Mouse (Mus musculus): ENCODE data around the gene Nmral1. TPM values are rescaled to one million over a fixed set of nuclear protein-coding genes. Genes with fewer than 3 reads are reported as not detected.

Gene Nmral1
- 9.6 TPM for polyA plus RNA-seq (2017; shearing (Covaris generic))

GRCm38 (mm10) chr16:4718753-4719518 is at the start of gene Nmral1:
Gene Nmral1 (minus strand): TSS chr16:4719356.

GRCm38 (mm10) chr16:4725780-4726527 is 6.8 kb upstream of the Nmral1 start, which contains the start of gene Hmox2:
Gene Hmox2 (plus strand): TSS chr16:4726361.

GRCm38 (mm10) chr16:4679121-4680018 is 39.8 kb downstream of the Nmral1 start, which contains the start of gene Coro7:
Gene Coro7 (minus strand): TSS chr16:4679777.

Other genes starting within 250 kb of the Nmral1 start
- 0.89 TPM for gene Srl, start 177.5 kb downstream of the Nmral1 start, polyA plus RNA-seq (2017; shearing (Covaris generic))
- 2.3 TPM for gene Tfap4, start 159.5 kb downstream of the Nmral1 start, polyA plus RNA-seq (2017; shearing (Covaris generic))
- gene Glis2, start 124.6 kb downstream of the Nmral1 start, polyA plus RNA-seq (2017; shearing (Covaris generic)), result 0.50 TPM
- gene Pam16, start 94.4 kb downstream of the Nmral1 start, polyA plus RNA-seq (2017; shearing (Covaris generic)), result 17.0 TPM
- gene Vasn, start 79.4 kb downstream of the Nmral1 start, polyA plus RNA-seq (2017; shearing (Covaris generic)), result 0.96 TPM
- gene Dnaja3, start 79.4 kb downstream of the Nmral1 start, polyA plus RNA-seq (2017; shearing (Covaris generic)), result 68.3 TPM
- gene Coro7, start 39.6 kb downstream of the Nmral1 start, polyA plus RNA-seq (2017; shearing (Covaris generic)), result 180 TPM
- 104 TPM for gene Hmox2, start 7.0 kb upstream of the Nmral1 start, polyA plus RNA-seq (2017; shearing (Covaris generic))
- 45.5 TPM for gene Cdip1, start 70.9 kb upstream of the Nmral1 start, polyA plus RNA-seq (2017; shearing (Covaris generic))
- 0.35 TPM for gene 4930562C15Rik, start 116.1 kb upstream of the Nmral1 start, polyA plus RNA-seq (2017; shearing (Covaris generic))
- gene Ubald1, start 161.0 kb upstream of the Nmral1 start, polyA plus RNA-seq (2017; shearing (Covaris generic)), result 53.9 TPM
- gene Mgrn1, start 166.9 kb upstream of the Nmral1 start, polyA plus RNA-seq (2017; shearing (Covaris generic)), result 80.7 TPM
- 163 TPM for gene Nudt16l1, start 219.4 kb upstream of the Nmral1 start, polyA plus RNA-seq (2017; shearing (Covaris generic))
- 96.9 TPM for gene Anks3, start 244.8 kb upstream of the Nmral1 start, polyA plus RNA-seq (2017; shearing (Covaris generic))

All from inflammation-experienced regulatory T-cells, adult 16 weeks (primary cell).